Mouse (Mus musculus) right cerebral cortex, postnatal 14 days (tissue): ENCODE results near the gene Kat6b.
"Not testable (repeated sequence)": the region's sequence is repeated elsewhere in the genome, so short reads cannot be mapped to it uniquely, and the experiment has no call there.

Source experiments
- DNase-seq: peaks from one replicate; pipeline ENCODE4 v3.0.0; 2022

The Kat6b gene

GRCm38 (mm10) chr14:21485961-21486520, 4.8 kb downstream of the Kat6b start:
- DNase-seq = no peak

GRCm38 (mm10) chr14:21487135-21487534, 5.9 kb downstream of the Kat6b start:
- not testable (repeated sequence) for DNase-seq

- DNase-seq = not testable (repeated sequence)
Measured at GRCm38 (mm10) chr14:21488426-21489115, 7.3 kb downstream of the Kat6b start.

- DNase-seq = no peak
Measured at GRCm38 (mm10) chr14:21489116-21489485, 7.9 kb downstream of the Kat6b start.

- DNase-seq = no peak
Measured at GRCm38 (mm10) chr14:21490141-21490540, 8.9 kb downstream of the Kat6b start.

GRCm38 (mm10) chr14:21498361-21498996, 17.2 kb downstream of the Kat6b start:
- DNase-seq = no peak

GRCm38 (mm10) chr14:21499011-21499581, 17.9 kb downstream of the Kat6b start:
- peak; percentile 48 for DNase-seq

- DNase-seq = peak; percentile 66
Measured at GRCm38 (mm10) chr14:21499631-21500153, 18.5 kb downstream of the Kat6b start.

- peak; percentile 100 for DNase-seq
Measured at GRCm38 (mm10) chr14:21500154-21501047, 19.2 kb downstream of the Kat6b start.

- peak; percentile 86 for DNase-seq
Measured at GRCm38 (mm10) chr14:21501048-21501657, 19.9 kb downstream of the Kat6b start.

- no peak for DNase-seq
Measured at GRCm38 (mm10) chr14:21505036-21505435, 23.8 kb downstream of the Kat6b start.

- no peak for DNase-seq
Measured at GRCm38 (mm10) chr14:21507046-21507445, 25.8 kb downstream of the Kat6b start.

- no peak for DNase-seq
Measured at GRCm38 (mm10) chr14:21509111-21509905, 28.1 kb downstream of the Kat6b start.

GRCm38 (mm10) chr14:21511438-21511837, 30.2 kb downstream of the Kat6b start:
- DNase-seq = no peak

- DNase-seq = no peak
Measured at GRCm38 (mm10) chr14:21515505-21515904, 34.3 kb downstream of the Kat6b start.

- DNase-seq = no peak
Measured at GRCm38 (mm10) chr14:21519307-21519706, 38.1 kb downstream of the Kat6b start.

GRCm38 (mm10) chr14:21520496-21520895, 39.3 kb downstream of the Kat6b start:
- no peak for DNase-seq

- DNase-seq = not testable (repeated sequence)
Measured at GRCm38 (mm10) chr14:21521496-21521895, 40.3 kb downstream of the Kat6b start.

- no peak for DNase-seq
Measured at GRCm38 (mm10) chr14:21522312-21522978, 41.2 kb downstream of the Kat6b start.

GRCm38 (mm10) chr14:21523234-21523633, 42.0 kb downstream of the Kat6b start:
- peak; percentile 25 for DNase-seq
